Mouse (Mus musculus): Measurements from ENCODE around the gene Egfl6.

- TF ChIP-seq CTCF (IDR thresholded peaks at IDR 0.05; ENCODE audit: low read depth): no peak
- TF ChIP-seq EP300 (IDR thresholded peaks at IDR 0.05; ENCODE audit: low read depth): no peak
Observed at GRCm38 (mm10) chrX:166516631-166517030, 68.9 kb downstream of the Egfl6 start.

All from liver, postnatal 0 days (tissue).